Mouse (Mus musculus): ENCODE measurements at regions not wholly inside any gene's neighbourhood (a gene's known extent, or its start where the extent isn't known, plus 50 kb on each side); places are given as distances from the start of the nearest gene placed in this dataset.

DNA sequence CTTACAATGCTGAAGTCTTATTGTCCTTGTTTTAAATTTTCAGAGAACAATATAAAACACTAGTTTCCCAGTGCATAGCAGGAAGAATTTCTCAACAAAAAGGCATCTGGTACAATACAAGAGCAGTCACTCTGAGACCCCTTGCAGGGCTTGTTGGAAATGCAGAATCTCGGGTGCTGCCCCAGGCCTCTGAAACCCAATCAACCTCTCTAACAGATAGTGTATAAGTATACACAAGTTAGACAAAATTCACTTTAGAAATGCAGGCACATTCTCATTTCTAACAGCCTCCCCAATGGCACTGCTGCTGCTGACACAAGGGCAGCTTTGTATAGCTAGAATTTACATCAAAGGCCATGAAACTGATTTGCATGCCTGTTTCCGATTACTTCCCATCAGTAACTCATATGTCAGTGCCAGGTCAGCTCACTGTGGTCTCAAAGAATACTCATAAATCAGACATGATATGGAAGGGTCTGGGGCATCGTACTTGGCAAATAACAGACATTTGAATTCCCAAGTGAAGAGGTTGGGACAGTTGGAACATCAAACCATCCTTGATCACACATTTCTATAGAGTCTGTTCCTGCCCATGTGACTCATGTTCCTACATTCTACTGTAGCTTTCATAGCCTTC, 405.2 kb downstream of the Ccser2 start:
- TF ChIP-seq CTCF (IDR thresholded peaks at IDR 0.05; ENCODE audit: borderline replicate concordance, extremely low read depth, insufficient read depth, insufficient read length): no peak
- TF ChIP-seq POLR2A (IDR thresholded peaks at IDR 0.05; ENCODE audit: borderline replicate concordance, extremely low read depth, insufficient read depth, insufficient read length, poor library complexity, severe bottlenecking): no peak

Data from brain, embryonic 14.5 days (tissue).